Mouse (Mus musculus) myocyte (in vitro differentiated cells): Measurements from ENCODE around the gene Arhgap6.

ENCODE experiments used
- CEBPB ChIP-seq: IDR thresholded peaks from 2 replicates; pipeline ENCODE4 v1.6.1; 2011; ENCODE audit warnings: mild to moderate bottlenecking, moderate library complexity; ENCODE audit not compliant: poor library complexity, insufficient read depth, severe bottlenecking
- E2F4 ChIP-seq: IDR thresholded peaks from one replicate; pipeline ENCODE4 v1.6.1; 2011; ENCODE audit warnings: mild to moderate bottlenecking, control low read depth, moderate library complexity; ENCODE audit not compliant: insufficient read depth
- MAX ChIP-seq: IDR thresholded peaks from one replicate; pipeline ENCODE4 v1.6.1; 2011; ENCODE audit warnings: low read depth, mild to moderate bottlenecking, control low read depth
- MYOD1 ChIP-seq, 3 experiments: IDR thresholded peaks; one replicate each; pipeline ENCODE4 v1.6.1; 2011; ENCODE audit warnings: control low read depth in 2 of 3, low read depth in 2 of 3, mild to moderate bottlenecking in 2 of 3, moderate library complexity in 1 of 3; ENCODE audit not compliant: insufficient read length in 2 of 3, control insufficient read depth in 1 of 3
- MYOG ChIP-seq, 3 experiments: IDR thresholded peaks; one replicate each; pipeline ENCODE4 v1.6.1; 2011; ENCODE audit warnings: control low read depth in 2 of 3, low read depth in 2 of 3, mild to moderate bottlenecking in 2 of 3; ENCODE audit not compliant: insufficient read length in 2 of 3, control insufficient read depth in 1 of 3, insufficient read depth in 1 of 3
- POLR2A ChIP-seq: IDR thresholded peaks from one replicate; pipeline ENCODE4 v1.6.1; 2011; ENCODE audit warnings: low read depth, mild to moderate bottlenecking, control low read depth, moderate library complexity; ENCODE audit not compliant: insufficient read length
- POLR2AphosphoS2 ChIP-seq: IDR thresholded peaks from one replicate; pipeline ENCODE4 v1.6.1; 2011; ENCODE audit warnings: low read depth, control low read depth; ENCODE audit not compliant: insufficient read length
- REST ChIP-seq: IDR thresholded peaks from one replicate; pipeline ENCODE4 v1.6.1; 2011; ENCODE audit warnings: mild to moderate bottlenecking, control low read depth, moderate library complexity; ENCODE audit not compliant: insufficient read depth, insufficient read length
- SRF ChIP-seq: IDR thresholded peaks from one replicate; pipeline ENCODE4 v1.6.1; 2011; ENCODE audit warnings: low read depth; ENCODE audit not compliant: control insufficient read depth, insufficient read length
- TCF12 ChIP-seq: IDR thresholded peaks from one replicate; pipeline ENCODE4 v1.6.1; 2011; ENCODE audit warnings: mild to moderate bottlenecking, control low read depth; ENCODE audit not compliant: poor library complexity, insufficient read depth, severe bottlenecking
- TCF3 ChIP-seq: IDR thresholded peaks from one replicate; pipeline ENCODE4 v1.6.1; 2011; ENCODE audit warnings: low read depth, control low read depth; ENCODE audit not compliant: insufficient read length
- USF1 ChIP-seq: IDR thresholded peaks from one replicate; pipeline ENCODE4 v1.6.1; 2011; ENCODE audit warnings: low read depth, mild to moderate bottlenecking, control low read depth, moderate library complexity

GRCm38 (mm10) chrX:169123773-169124151 is 328.9 kb downstream of the Arhgap6 start:
- TF ChIP-seq USF1 (no peak), POLR2A (no peak), MYOG (IDR thresholded peaks at IDR 0.05; ENCODE audit: control insufficient read depth in 1 of 3, insufficient read depth in 1 of 3, insufficient read length in 2 of 3, low read depth in 2 of 3) (no peak), TCF12 (no peak), MAX (no peak), REST (no peak), TCF3 (no peak), MYOD1 (IDR thresholded peaks at IDR 0.05; ENCODE audit: control insufficient read depth in 1 of 3, insufficient read length in 2 of 3, low read depth in 2 of 3) (no peak), POLR2AphosphoS2 (no peak), E2F4 (no peak), CEBPB (no peak), SRF (no peak)
